ENCODE assay signal across 30 mouse cellular contexts in the genomic region with DNA sequence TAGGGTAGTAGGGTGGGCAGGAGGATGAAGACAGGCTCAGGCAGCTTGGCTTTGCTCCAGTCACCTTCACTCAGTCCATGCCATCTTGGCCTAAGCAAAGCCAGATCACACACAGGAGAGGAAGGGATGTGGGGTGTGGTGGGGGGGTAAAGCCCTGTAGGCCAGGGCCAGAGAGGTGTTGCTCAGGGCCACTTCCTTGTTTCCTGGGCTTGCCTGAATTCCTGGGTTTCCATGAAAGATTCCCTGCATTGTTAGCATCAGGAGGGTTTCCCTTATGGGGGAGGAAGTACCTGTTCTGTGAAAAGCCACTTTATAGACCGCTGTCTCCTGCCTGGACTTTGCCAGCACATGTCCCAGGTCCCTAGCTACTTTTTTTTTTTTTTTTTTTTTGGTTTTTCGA. TPM values are rescaled to one million over a fixed set of nuclear protein-coding genes. Genes with fewer than 3 reads are reported as not detected.
"Had no signal": no experiment of that assay in that cellular context is flagged by ENCODE, and none has a peak within 500 bp of the region (broad histone marks: within the 10 kb centered on the region; RNA-seq: fewer than 3 reads in every experiment).

No protein-coding gene starts in this region.

- H3K9ac ChIP-seq: limb, embryonic 12.5 days; limb, embryonic 15.5 days; liver, embryonic 14.5 days; liver, postnatal 0 days; lung, embryonic 14.5 days; midbrain, embryonic 13.5 days; neural tube, embryonic 13.5 days had no signal

- H3K27me3 ChIP-seq: limb, embryonic 12.5 days; limb, embryonic 15.5 days; megakaryocyte, embryonic 14.5 days; midbrain, embryonic 13.5 days; neural tube, embryonic 13.5 days had no signal

- H3K27ac ChIP-seq: limb, embryonic 12.5 days; limb, embryonic 15.5 days; liver, embryonic 14.5 days; macrophage; midbrain, embryonic 10.5 days; midbrain, embryonic 13.5 days; neural tube, embryonic 13.5 days; stomach, postnatal 0 days had no signal

- H3K9me3 ChIP-seq: limb, embryonic 12.5 days; limb, embryonic 15.5 days; megakaryocyte, embryonic 14.5 days; midbrain, embryonic 10.5 days; midbrain, embryonic 13.5 days; neural tube, embryonic 13.5 days had no signal

- ATAC-seq: liver, postnatal 0 days; lung, postnatal 0 days; midbrain, embryonic 13.5 days; midbrain, embryonic 16.5 days had no signal

- H3K4me2 ChIP-seq: limb, embryonic 12.5 days; limb, embryonic 15.5 days; liver, embryonic 11.5 days; lung, embryonic 14.5 days; midbrain, embryonic 13.5 days; neural tube, embryonic 13.5 days had no signal

- DNase-seq: kidney, postnatal 14 days; kidney, postnatal 4 days; left cerebral cortex, postnatal 4 days; liver, postnatal 0 days; lung, embryonic 14.5 days; retina, postnatal 1 day; spleen, adult 18-20 months; thymus, adult 2 months; thymus, postnatal 14 days; thymus, postnatal 4 days had no signal

- H3K4me3 ChIP-seq: limb, embryonic 12.5 days; limb, embryonic 15.5 days; megakaryocyte, embryonic 14.5 days; midbrain, embryonic 10.5 days; midbrain, embryonic 13.5 days; myocyte; neural tube, embryonic 13.5 days had no signal

RNA-seq across cellular contexts. Expression of a gene that starts 38.0 kb away (rescaled TPM):
- total RNA-seq: monocyte, adult 5-6 weeks; neutrophil, adult 5-6 weeks had no signal
- polyA plus RNA-seq: limb, embryonic 12.5 days; limb, embryonic 15.5 days; macrophage; midbrain, embryonic 10.5 days; myocyte had no signal

RNA-seq across cellular contexts. Expression of a gene that starts 45.6 kb away (rescaled TPM):
- total RNA-seq: layer of hippocampus, adult 18-20 months; layer of hippocampus, postnatal 25 days; left cerebral cortex, postnatal 14 days; left cerebral cortex, postnatal 4 days; monocyte, adult 5-6 weeks had no signal
- polyA plus RNA-seq: kidney, embryonic 16.5 days; limb, embryonic 12.5 days; liver, embryonic 14.5 days; liver, postnatal 0 days; lung, embryonic 14.5 days; lung, postnatal 0 days; macrophage; midbrain, embryonic 16.5 days; myocyte; stomach, embryonic 14.5 days; thymus, adult 2 months had no signal
